8 mouse cellular contexts compared by ENCODE assay signal in the genomic region with DNA sequence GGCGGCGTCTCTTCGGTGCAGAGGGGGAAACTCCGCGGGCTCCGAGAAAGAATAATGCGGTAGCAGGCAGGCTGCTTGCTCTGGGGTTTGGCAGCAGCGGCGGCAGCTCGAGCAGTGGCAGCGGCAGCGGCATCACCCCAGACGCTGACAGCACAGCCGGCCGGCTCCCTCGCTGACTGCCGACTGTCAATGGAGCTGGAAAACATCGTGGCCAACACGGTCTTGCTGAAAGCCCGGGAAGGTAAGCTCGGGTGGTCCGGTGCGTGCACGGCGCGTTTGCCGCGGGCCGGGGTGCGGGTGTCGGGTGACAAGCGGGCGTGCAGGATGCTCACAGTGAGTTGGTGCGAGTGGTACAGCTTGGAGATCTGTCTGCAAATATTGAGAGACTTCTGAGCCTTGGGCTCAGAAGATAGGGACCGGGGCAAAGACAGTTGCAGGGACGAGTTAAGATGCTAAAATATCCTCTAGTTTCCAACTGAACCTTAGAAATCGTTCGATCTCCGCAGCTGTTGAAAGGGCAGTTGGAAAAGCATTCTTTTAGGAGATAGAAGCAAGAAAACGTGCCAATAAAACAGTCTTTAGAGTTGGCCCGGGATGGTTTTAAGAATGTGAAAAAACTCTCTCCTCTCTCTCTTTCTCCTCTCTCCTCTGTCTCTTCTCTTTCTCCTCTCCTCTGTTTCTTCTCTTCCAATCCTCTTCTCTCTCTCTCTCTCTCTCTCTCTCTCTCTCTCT. TPM values are rescaled to one million over a fixed set of nuclear protein-coding genes. Genes with fewer than 3 reads are reported as not detected.
DNase-seq lines count a peak whose midpoint lies in the region; ATAC-seq lines count a peak whose summit lies in the region.

No protein-coding gene starts in this region.

- H3K4me2 ChIP-seq in intestine, embryonic 14.5 days (ENCODE audit: low read length): peak overlapping the region; percentile 80

- H3K27me3 ChIP-seq in intestine, embryonic 14.5 days (replicated peaks; ENCODE audit: control insufficient read depth, insufficient read depth, low read length): no peaks in the 10 kb centered on the region
- H3K27me3 ChIP-seq in midbrain, embryonic 10.5 days (ENCODE audit: low read depth, poor library complexity, severe bottlenecking): no peaks in the 10 kb centered on the region

- H3K4me1 ChIP-seq in intestine, embryonic 14.5 days (replicated peaks; ENCODE audit: control insufficient read depth, insufficient read depth, low read length): no peaks in the 10 kb centered on the region; the same call in 1 of the 2 replicates
- H3K4me1 ChIP-seq in midbrain, embryonic 10.5 days: peaks cover 30% of the 10 kb centered on the region

- peak overlapping the region; percentile 80 for H3K4me3 ChIP-seq in intestine, embryonic 14.5 days (ENCODE audit: low read depth, low read length)
- peak overlapping the region; percentile 87 for H3K4me3 ChIP-seq in midbrain, embryonic 10.5 days

- H3K36me3 ChIP-seq in intestine, embryonic 14.5 days (ENCODE audit: control insufficient read depth, insufficient read depth, low read length): no peaks in the 10 kb centered on the region
- no peaks in the 10 kb centered on the region for H3K36me3 ChIP-seq in midbrain, embryonic 10.5 days

- peak; percentile 39 for DNase-seq in heart, adult 8-10 months (ENCODE audit: low spot score)
- no peak for DNase-seq in heart, adult 11 months
- peak; percentile 88 for DNase-seq in A20 (ENCODE audit: low read depth, low spot score)
- peak; percentile 58 to 65 for DNase-seq in cerebellum, postnatal 36 days
- peak; percentile 51 to 53 for DNase-seq in frontal cortex, postnatal 14 days (ENCODE audit: low spot score in 2 of 2)
- DNase-seq in intestine, embryonic 14.5 days (ENCODE audit: low spot score): peak; percentile 88
- no peak for DNase-seq in midbrain, embryonic 10.5 days (ENCODE audit: low spot score)
- DNase-seq in urinary bladder, postnatal 4 days (ENCODE audit: low spot score in 2 of 2): peak; percentile 46 to 62

- peak overlapping the region; percentile 54 for H3K9ac ChIP-seq in intestine, embryonic 14.5 days (ENCODE audit: low read length)

- peak overlapping the region; percentile 91 for H3K27ac ChIP-seq in intestine, embryonic 14.5 days (ENCODE audit: low read depth)
- peak overlapping the region; percentile 98 for H3K27ac ChIP-seq in midbrain, embryonic 10.5 days (replicated peaks)

- 0 out of 2 replicates have a peak, but pooled peaks have one; percentile 18 for ATAC-seq in intestine, embryonic 14.5 days (replicated peaks; ENCODE audit: low FRiP score, low TSS enrichment, low read depth)

- under 1% methylated on average over 41 of the region's 41 CpGs for WGBS in intestine, embryonic 14.5 days
- under 1% methylated on average over 40 of the region's 41 CpGs for WGBS in midbrain, embryonic 10.5 days

- no peaks in the 10 kb centered on the region for H3K9me3 ChIP-seq in intestine, embryonic 14.5 days (ENCODE audit: control insufficient read depth, low read length)
- H3K9me3 ChIP-seq in midbrain, embryonic 10.5 days (replicated peaks): no peaks in the 10 kb centered on the region

RNA-seq across cellular contexts. Expression of a gene that starts 1.0 kb away (rescaled TPM):
- 10 to 100 TPM; 21.4 to 45.5 (median 35.8) TPM for total RNA-seq in heart, adult 8-10 months (2022)
- polyA plus RNA-seq in intestine, embryonic 14.5 days (2014; fragmentation: Nextera tagmentation; extraction: Ambion mirVana): 2.1 and 3.2 TPM in 2 replicates
- 1.9 and 2.1 TPM in 2 replicates for polyA plus RNA-seq in midbrain, embryonic 10.5 days (2016; fragmentation: Nextera tagmentation; extraction: Ambion mirVana)

RNA-seq across cellular contexts. Expression of a gene that starts 16.2 kb away (rescaled TPM):
- 100 to 1,000 TPM; 388 to 412 (median 399) TPM for total RNA-seq in heart, adult 8-10 months (2022)
- polyA plus RNA-seq in intestine, embryonic 14.5 days (2014; fragmentation: Nextera tagmentation; extraction: Ambion mirVana): 136 and 138 TPM in 2 replicates
- polyA plus RNA-seq in midbrain, embryonic 10.5 days (2016; fragmentation: Nextera tagmentation; extraction: Ambion mirVana): 117 and 123 TPM in 2 replicates

RNA-seq across cellular contexts. Expression of a gene that starts 29.3 kb away (rescaled TPM):
- 10 to 100 TPM in 1 of 4 experiments, 1 to 10 TPM in 3; 6.9 to 10.8 (median 8.9) TPM for total RNA-seq in heart, adult 8-10 months (2022)
- polyA plus RNA-seq in intestine, embryonic 14.5 days (2014; fragmentation: Nextera tagmentation; extraction: Ambion mirVana): 5.3 and 6.9 TPM in 2 replicates
- polyA plus RNA-seq in midbrain, embryonic 10.5 days (2016; fragmentation: Nextera tagmentation; extraction: Ambion mirVana): 14.1 and 14.4 TPM in 2 replicates

Comparison
In these comparisons a context has a peak if more than half of its experiments do, and no peak if none do; other contexts are left out.
1. DNase-seq: peak in heart, adult 8-10 months (single experiment), A20 (single experiment), cerebellum, postnatal 36 days (2 of 2), frontal cortex, postnatal 14 days (2 of 2), intestine, embryonic 14.5 days (single experiment) and urinary bladder, postnatal 4 days (2 of 2); none in heart, adult 11 months (single experiment) and midbrain, embryonic 10.5 days (single experiment).